Mouse (Mus musculus) gastrocnemius, adult 8-10 months (tissue): ENCODE measurements at regions not wholly inside any gene's neighbourhood (a gene's known extent, or its start where the extent isn't known, plus 50 kb on each side); places are given as distances from the start of the nearest gene placed in this dataset.

Experiments used
- DNase-seq, 2 experiments: peaks; one replicate each; pipeline ENCODE4 v3.0.0; 2022; ENCODE audit warnings: low spot score in 2 of 2

DNA sequence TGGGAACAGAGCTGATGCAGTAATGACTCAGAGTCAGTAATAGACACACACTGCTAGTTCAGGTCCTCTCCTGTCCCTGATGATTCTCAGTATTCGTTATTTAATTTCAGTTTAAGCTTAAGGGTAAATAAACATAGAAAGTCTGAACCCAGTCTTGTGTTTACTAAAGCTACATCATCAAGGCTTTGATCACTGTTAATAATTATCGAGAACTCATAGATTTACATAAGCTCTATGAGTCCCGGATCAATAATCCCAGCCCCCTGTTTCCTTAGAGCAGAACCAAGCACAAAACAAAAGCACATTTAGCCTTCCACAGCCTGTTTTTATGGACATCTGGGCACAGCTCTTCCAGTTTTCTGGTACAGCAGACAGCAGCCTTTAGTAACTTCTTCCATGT, 59.0 kb upstream of the Ifngr1 start:
- DNase-seq = no peak

DNA sequence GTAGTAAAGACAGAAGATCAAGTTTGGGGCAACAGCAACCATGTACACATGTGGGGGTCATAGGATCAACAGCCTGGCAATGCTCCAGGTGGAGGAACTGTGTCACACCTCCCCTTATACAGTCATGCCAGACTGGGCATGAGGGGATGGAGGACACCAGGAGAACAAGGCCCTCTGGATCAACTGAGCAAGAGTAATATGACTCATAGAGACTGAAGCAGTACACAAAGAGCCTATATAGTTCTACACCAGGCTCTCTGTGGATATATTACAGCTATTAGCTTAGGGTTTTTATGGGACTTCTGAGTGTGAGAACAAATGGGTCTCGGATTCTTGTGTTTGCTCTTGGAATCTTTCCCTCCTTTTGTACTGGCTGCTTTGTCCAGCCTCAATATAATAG, 57.9 kb upstream of the Ifngr1 start:
- no peak for DNase-seq
